Mouse (Mus musculus): ENCODE data around the gene Adk.

- no peak for TF ChIP-seq CTCF (IDR thresholded peaks at IDR 0.05; ENCODE audit: borderline replicate concordance, control insufficient read depth, extremely low read depth, insufficient read depth, low read length, poor library complexity)
- no peak for TF ChIP-seq POLR2A (IDR thresholded peaks at IDR 0.05; ENCODE audit: control insufficient read depth, extremely low read depth, insufficient read depth, low read length, poor library complexity)
Measured at GRCm38 (mm10) chr14:21433415-21433814, 381.0 kb downstream of the Adk start.

Measured in thymus, adult 2 months (tissue).